Mouse (Mus musculus) brown adipose tissue, adult 24 weeks (tissue): ENCODE data around the gene Rtn2. TPM values are rescaled to one million over a fixed set of nuclear protein-coding genes. Genes with fewer than 3 reads are reported as not detected.

ENCODE experiments used
- H3K27ac ChIP-seq: fragments of 200-500 bp; replicated peaks from 2 replicates; pipeline ENCODE4 v1.5.1; 2012; ENCODE audit warnings: low read depth, mild to moderate bottlenecking, low read length
- H3K4me1 ChIP-seq: fragments of 200-500 bp; 2 replicates; pipeline ENCODE4 v1.6.1; 2012; ENCODE audit warnings: low read length, mixed read lengths; ENCODE audit not compliant: control insufficient read depth, insufficient read depth, insufficient read length
- H3K4me3 ChIP-seq: fragments of 200-500 bp; 2 replicates; pipeline ENCODE4 v1.5.1; 2012; ENCODE audit warnings: low read depth, mild to moderate bottlenecking, low read length, moderate library complexity; ENCODE audit not compliant: insufficient read depth
- polyA plus RNA-seq: library from polyadenylated mRNA; stranded (reverse); fragments of >200 nt; gene quantifications from 2 replicates; pipeline ENCODE4 v1.2.4, GENCODE M21; 2012; ENCODE audit not compliant: missing spikeins, insufficient read depth, insufficient read length

The Rtn2 gene
- polyA plus RNA-seq: 14.9 and 16.6 TPM in 2 replicates

GRCm38 (mm10) chr7:19282385-19282784 lies at the start of gene Rtn2:
Rtn2 (plus strand) TSS chr7:19282624.
- Histone ChIP-seq H3K4me3 (peak within 1 kb of the TSS; percentile 58), H3K27ac (no peak within 1 kb of the TSS), H3K4me1 (no peaks in the 10 kb centered on the region)

DNA sequence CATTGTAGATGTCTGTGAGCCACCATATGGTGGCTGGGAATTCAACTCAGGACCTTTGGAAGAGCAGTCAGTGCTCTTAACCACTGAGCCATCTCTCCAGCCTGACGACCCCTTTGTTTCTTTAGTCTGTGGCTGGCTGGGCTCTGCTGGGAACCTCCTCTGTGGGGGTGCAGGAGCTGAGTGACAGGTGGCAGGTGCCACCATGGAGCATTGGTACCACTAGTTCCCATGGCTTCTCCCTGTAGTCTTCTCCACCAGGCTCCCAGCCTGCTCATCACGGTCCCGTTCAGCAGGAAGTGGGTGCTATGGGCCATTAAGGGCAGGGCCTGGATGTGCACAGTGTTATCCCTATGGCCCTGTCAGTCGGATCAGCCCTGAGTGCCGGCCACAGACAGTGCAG lies 47.8 kb upstream of the Rtn2 start:
- Histone ChIP-seq H3K27ac (no peak overlapping the region), H3K4me3 (no peak overlapping the region), H3K4me1 (peaks cover 14% of the 10 kb centered on the region)

DNA sequence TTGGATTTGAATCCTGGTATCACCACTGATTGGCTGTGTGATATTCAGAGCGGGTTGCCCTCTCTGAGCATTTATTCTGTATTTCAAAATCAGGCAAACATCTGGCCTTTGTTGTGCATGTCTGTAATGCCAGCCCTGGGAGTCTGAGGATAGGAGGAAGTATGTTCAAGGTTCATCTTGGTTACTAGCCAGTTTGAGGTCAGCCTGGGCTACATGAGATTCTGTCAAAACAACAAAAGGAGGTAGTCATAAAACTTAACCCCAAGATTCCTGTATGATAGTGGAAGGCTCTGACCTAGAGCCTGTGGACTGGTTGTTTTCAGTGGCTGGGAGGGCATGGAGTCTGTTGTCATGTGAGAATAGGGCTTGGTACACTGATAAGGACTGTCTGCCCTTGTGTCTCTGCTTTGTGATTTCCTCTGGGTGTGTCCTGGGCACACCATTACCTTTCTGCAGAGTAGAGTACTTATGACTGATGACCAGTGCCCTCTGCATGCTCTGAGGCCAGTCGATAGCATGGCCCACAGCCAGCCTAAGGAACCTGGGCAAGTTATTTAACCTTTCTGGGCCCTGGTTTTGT lies 47.2 kb upstream of the Rtn2 start:
- Histone ChIP-seq H3K27ac (no peak overlapping the region), H3K4me3 (no peak overlapping the region), H3K4me1 (peaks cover 14% of the 10 kb centered on the region)

- H3K27ac ChIP-seq: no peak overlapping the region
- H3K4me3 ChIP-seq: no peak overlapping the region
- peaks cover 14% of the 10 kb centered on the region for H3K4me1 ChIP-seq
Measured at GRCm38 (mm10) chr7:19236411-19236810, 46.0 kb upstream of the Rtn2 start.

DNA sequence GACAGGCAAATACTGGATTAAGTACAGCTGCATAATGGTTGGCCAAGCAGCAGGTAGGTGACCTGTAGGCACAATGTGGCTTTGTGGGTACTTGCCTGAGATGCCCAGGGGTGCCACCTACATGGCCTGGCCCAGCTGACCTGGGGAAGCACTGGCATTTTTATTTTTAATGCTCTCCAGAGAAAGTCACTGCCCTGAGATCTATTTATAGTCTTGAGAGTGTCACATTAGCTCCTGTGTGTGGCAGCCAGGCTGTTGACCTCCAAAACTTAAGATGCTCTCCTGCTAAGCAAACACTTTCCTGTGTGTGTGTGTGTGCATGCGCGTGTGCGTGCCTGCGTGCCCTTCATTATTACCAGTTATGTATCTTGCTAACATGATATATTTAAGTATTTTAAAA lies 44.1 kb upstream of the Rtn2 start:
- Histone ChIP-seq H3K27ac (no peak overlapping the region; the same call in 1 of the 2 replicates), H3K4me3 (no peak overlapping the region), H3K4me1 (peaks cover 14% of the 10 kb centered on the region)

DNA sequence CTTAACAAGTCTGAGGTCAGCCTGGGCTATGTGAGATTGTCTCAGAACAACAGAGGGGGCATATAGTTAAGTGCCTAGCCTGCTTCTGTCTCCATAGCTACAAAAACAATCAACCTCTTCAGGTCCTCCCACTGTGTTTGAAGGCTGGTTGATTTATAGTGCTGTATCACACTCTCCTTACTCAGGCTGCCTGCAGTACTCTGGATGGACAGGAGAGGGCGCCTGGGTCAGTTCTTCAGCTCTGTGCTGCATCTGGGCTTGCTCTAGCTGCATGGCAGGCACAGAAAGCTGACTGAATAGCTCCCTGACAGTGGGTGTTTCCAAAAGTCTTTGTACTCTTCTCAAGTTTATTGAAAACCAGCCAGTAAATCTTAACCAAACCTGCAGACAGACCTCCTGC lies 43.0 kb upstream of the Rtn2 start:
- Histone ChIP-seq H3K4me3 (no peak overlapping the region), H3K27ac (no peak overlapping the region), H3K4me1 (peaks cover 14% of the 10 kb centered on the region)

DNA sequence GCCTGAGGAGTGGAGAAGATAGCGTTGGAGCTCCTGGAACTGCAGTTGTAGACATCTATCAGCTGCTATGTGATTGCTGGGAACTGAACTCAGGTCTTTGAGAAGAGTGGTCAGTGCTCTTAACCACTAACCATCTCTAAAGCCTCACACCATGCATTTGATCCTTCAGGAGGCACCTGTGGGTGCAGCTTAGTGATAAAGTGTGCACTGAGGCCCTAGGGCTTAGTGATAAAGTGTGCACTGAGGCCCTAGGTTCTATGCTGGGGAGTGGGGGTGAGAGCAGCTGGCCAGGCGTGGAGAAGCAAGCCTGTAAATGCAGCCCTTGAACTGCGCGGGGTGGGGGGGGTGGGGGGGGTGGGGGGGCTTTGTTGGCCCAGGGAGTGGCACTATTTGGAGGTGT lies 42.4 kb upstream of the Rtn2 start:
- H3K27ac ChIP-seq: no peak overlapping the region
- H3K4me3 ChIP-seq: no peak overlapping the region
- peaks cover 10% of the 10 kb centered on the region for H3K4me1 ChIP-seq

- peaks cover 5% of the 10 kb centered on the region for H3K4me1 ChIP-seq
- H3K27ac ChIP-seq: no peak overlapping the region
- H3K4me3 ChIP-seq: no peak overlapping the region
Measured at GRCm38 (mm10) chr7:19240905-19241463, 41.4 kb upstream of the Rtn2 start.

GRCm38 (mm10) chr7:19242005-19242404 lies 40.4 kb upstream of the Rtn2 start:
- H3K4me3 ChIP-seq: no peak overlapping the region
- H3K27ac ChIP-seq: no peak overlapping the region
- H3K4me1 ChIP-seq: 0 out of 2 replicates have a peak, but pooled peaks cover 2% of the 10 kb centered on the region

GRCm38 (mm10) chr7:19243858-19244257 lies 38.6 kb upstream of the Rtn2 start:
- Histone ChIP-seq H3K27ac (no peak overlapping the region), H3K4me3 (no peak overlapping the region), H3K4me1 (no peaks in the 10 kb centered on the region)

DNA sequence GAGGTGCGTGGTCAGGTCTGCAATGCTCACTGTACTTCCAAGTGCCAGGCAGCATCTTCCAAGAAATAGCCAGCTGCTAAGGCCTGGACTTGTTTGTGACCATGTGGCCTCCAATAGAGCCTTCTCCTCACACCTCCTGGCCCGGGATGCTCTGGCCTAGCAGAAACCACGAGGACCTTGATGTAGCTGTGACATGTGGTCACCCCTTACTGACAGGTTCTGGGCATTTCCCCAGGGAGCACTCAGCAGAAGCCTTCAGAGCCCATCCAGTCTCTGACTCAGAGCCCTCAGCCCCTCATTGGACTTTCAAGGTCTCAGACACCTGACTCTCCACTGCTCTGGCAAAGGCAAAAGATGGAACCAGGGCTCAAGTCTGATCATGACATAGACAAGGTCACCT lies 37.3 kb upstream of the Rtn2 start:
- no peak overlapping the region for H3K27ac ChIP-seq
- H3K4me1 ChIP-seq: no peaks in the 10 kb centered on the region
- H3K4me3 ChIP-seq: no peak overlapping the region

- Histone ChIP-seq H3K27ac (no peak overlapping the region), H3K4me1 (no peaks in the 10 kb centered on the region), H3K4me3 (no peak overlapping the region)
Measured at GRCm38 (mm10) chr7:19246855-19247254, 35.6 kb upstream of the Rtn2 start.

- no peak overlapping the region for H3K27ac ChIP-seq
- H3K4me3 ChIP-seq: no peak overlapping the region
Measured at GRCm38 (mm10) chr7:19247511-19247910, 34.9 kb upstream of the Rtn2 start.

DNA sequence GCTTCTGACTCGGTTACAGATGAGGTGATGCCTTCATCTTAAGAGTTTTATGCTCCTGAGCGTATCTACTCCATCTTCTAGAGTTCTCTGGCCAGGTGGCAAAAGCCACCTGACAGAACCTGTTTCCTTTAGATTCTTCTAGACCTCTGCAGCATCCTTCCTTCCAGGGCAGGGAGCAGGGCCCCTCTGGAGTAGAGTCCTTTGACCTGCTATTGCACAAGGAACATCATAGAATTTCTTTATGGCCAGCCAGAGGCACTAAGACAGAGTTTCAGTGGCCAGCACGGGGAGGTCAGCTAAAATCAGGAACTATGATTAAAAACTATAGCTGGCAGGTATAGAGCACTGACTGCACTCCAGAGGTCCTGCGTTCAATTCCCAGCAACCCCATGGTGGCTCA lies 30.3 kb upstream of the Rtn2 start:
- Histone ChIP-seq H3K4me3 (no peak overlapping the region), H3K4me1 (peaks cover 2% of the 10 kb centered on the region; the same call in 1 of the 2 replicates), H3K27ac (no peak overlapping the region)

More at GRCm38 (mm10) chr7:19247511-19247910, 34.9 kb upstream of the Rtn2 start:
- no peaks in the 10 kb centered on the region for H3K4me1 ChIP-seq

GRCm38 (mm10) chr7:19253437-19253836 lies 29.0 kb upstream of the Rtn2 start:
- H3K27ac ChIP-seq: peak overlapping the region; percentile 75
- H3K4me1 ChIP-seq: peaks cover 7% of the 10 kb centered on the region; the same call in 1 of the 2 replicates
- H3K4me3 ChIP-seq: no peak overlapping the region

DNA sequence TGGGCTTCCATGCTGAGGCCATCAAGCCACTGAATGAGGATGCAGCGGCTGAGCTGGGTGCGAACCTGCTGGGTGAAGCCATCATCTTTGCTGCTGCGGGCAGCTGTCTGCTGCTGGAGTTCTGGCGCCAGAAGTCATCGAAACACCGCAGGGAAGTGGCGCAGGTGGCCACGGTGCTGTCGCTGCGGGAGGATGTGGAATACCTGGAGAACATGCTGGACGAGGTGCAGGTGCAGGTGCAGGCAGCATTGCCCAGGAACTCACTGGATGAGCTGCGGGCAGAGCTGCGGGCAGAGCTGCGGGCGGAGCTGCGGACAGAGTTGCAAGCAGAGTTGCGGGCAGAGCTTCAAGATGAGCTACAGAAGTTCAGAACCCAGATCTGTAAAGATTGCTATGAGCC lies 27.0 kb upstream of the Rtn2 start:
- Histone ChIP-seq H3K27ac (no peak overlapping the region), H3K4me3 (no peak overlapping the region), H3K4me1 (peaks cover 9% of the 10 kb centered on the region; the same call in 1 of the 2 replicates)
